Mouse (Mus musculus) testis, adult 2 months (tissue): ENCODE data around the gene Zdhhc20.

Experiments used
- CTCF ChIP-seq: fragments of 200-500 bp; IDR thresholded peaks from 2 replicates; pipeline ENCODE4 v1.5.1; 2012; ENCODE audit warnings: low read depth, mild to moderate bottlenecking, inconsistent platforms, low read length, moderate library complexity; ENCODE audit not compliant: control insufficient read depth, insufficient read depth, insufficient replicate concordance
- POLR2A ChIP-seq: fragments of 200-500 bp; IDR thresholded peaks from 2 replicates; pipeline ENCODE4 v1.6.1; 2012; ENCODE audit warnings: low read depth, mild to moderate bottlenecking, inconsistent platforms, low read length, moderate library complexity; ENCODE audit not compliant: control insufficient read depth

DNA sequence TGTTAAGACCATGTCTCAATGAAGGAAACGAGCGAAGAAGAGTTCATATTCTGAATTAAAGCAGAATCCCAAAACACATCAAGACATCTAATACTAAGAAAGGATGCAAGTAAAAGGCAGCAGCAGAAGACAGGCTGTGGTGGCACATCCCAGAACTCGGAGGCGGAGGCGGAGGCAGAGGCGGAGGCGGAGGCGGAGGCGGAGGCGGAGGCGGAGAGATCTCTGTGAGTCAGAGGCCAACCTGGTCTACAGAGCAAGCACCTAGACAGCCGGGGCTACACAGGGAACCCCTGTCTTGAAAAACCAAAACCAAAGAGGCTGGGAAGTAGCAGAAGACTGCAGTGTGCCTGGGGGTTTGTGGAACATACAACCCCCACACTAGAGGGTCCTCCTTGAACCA, 6.8 kb upstream of the Zdhhc20 start:
- TF ChIP-seq CTCF: no peak
- TF ChIP-seq POLR2A: no peak
